Mouse (Mus musculus) colon, adult 2 months (tissue): ENCODE data around the gene Stra8. TPM values are rescaled to one million over a fixed set of nuclear protein-coding genes. Genes with fewer than 3 reads are reported as not detected.

Experiments
- polyA plus RNA-seq: library from polyadenylated mRNA; depleted of rRNA; stranded (reverse); fragments of >200 nt; gene quantifications from 2 replicates; pipeline ENCODE4 v1.2.3, GENCODE M21; 2012; rRNA removed

The Stra8 gene
- polyA plus RNA-seq = not detected in 2 replicates

DNA sequence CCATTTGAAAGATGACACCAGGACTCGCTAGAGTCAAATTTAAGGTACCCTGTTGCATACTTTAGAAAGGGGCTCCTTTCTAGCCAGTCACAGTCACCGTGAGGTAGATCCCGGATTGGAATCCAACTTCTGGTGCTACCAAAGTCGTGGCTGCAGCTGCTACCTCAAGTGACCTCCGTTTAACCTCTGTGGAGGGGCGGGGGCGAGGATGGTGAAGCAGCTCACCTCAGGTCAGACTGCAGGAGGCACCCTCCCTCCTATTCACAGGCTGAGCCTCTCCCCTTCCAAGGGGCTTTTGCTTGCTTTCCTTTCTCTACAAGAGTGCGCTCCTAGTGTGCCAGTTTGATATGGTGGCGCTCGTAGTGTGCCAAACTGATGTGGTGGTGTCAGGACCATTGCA is at the start of gene Stra8:
TSS of gene Stra8 (plus strand) at position 208 of the 400 bp plus-strand sequence.

DNA sequence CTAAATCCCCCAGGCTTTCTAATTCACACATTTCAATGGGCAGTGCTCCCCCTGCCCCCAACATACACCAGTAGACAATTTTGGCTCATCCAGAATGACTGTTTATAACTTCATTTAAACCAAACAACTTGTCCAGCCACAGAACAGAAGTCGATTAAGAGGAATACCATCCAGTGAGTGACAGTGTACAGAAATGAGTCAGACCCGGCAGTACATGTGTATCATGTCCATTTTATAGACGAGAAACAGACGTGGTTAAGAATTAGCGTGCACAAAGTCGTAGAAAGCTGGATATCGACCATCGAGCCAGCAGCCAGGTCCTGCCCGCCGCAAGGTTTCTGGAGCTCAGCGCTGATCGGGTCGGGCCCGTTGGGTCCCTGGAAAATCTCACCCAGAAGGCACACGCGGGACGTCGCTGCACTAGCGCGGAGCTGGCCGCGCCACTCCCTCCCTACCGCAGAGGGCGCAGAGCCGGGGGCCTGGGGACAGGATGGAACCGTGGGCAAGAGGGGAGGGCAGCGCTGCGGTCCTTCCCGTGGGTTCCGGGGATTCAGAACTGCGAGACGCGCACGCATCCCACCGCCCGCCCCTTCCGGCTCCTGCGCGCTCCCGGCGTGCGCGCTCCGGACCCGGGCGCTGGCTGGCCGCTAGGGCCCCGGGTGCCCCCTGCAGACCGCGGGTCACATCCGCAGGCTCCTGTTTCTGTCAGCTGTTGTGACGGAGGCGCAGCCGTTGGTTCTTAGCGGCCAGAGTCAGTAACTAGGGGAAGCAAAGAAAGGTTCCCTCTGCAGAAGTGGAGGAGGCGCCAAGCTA is 42.2 kb upstream of the Stra8 start, which contains the start of gene Cyren:
TSS of gene Cyren (minus strand) at position 552 of the 813 bp plus-strand sequence.

DNA sequence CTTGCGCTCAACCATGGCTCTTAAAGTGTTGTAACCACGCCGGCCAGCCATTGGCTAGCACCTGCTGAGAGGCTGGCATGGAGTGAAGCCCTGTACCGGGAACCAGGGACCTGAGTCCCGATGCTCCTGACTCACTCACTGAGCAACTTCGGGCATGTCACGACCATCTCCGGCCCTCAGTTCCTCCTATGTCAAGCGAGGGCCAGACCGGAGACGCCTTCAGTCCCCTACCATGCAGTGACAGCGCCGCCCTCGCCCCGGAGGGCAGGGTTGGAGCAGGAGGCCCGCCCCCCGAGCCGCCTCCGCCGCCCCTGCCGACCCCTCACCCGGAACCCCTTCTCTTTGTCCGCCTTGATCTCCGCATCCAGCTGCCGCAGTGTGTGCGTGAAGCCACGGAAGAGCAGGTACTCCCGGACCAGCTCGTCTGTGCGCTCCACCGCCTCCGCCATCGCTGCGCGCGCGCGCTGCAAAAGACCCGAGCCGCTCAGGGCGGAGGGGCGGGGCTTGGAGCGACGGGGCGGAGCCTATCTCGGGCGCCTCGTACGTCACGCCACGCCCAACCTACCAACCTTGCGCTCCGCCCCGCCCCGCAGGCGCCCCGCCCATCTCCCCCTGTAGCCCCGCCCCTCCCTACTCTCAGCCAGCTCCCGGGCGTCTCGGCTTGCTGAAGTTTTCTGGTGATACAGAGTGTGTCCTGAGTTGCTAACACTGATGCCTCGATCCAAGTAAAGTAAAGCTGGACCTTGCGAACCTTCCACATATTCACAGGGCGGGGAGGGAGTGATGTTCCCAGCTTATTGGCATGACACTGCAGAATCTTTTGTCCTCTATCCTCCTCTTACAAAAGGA is 9.4 kb upstream of the Stra8 start, which contains the start of gene Wdr91:
TSS of gene Wdr91 (minus strand) at position 506 of the 849 bp plus-strand sequence.

DNA sequence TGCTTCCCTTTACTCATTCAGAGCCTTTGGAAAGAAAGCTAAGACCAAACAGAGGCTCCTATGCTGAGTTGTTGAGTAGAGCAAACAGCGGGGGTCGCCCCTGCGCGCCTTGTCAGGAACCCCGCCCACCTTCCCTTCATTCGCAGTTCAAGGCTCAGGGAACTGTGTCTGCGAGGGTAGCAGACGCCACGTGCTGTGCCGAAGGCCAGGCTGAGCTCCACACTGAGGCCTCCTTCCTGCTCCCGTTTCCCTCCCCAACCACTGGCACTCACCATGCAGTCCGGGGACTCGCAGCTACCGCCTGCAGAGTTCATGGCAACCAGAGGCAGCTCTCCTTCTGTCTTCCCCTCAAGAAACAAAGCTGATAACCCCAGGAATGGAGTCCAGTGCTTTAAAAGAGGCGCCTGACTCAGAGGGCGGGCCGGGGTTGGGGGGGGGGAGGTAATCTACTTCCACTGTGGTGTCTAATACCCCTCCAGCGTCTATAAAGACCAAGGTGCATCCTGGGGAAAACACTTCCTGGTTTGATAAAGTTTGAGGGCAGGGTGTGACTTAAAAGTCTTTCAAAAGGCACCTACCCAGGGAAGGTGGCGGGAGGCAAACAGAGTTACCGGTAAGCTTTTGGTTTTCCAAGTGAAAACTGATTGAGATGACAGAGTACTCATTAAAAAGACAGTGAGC is 68.3 kb downstream of the Stra8 start, which contains the start of gene Slc23a4:
TSS of gene Slc23a4 (minus strand) at position 324 of the 681 bp plus-strand sequence.

Other genes starting within 250 kb of the Stra8 start
- gene Agbl3, start 139.7 kb upstream of the Stra8 start, polyA plus RNA-seq = 1.2 TPM in 2 replicates
- 27.6 and 40.1 TPM in 2 replicates for gene Tmem140, start 57.0 kb upstream of the Stra8 start, polyA plus RNA-seq
- 3.7 and 4.4 TPM in 2 replicates for gene Cyren, start 42.1 kb upstream of the Stra8 start, polyA plus RNA-seq
- 8.5 and 9.7 TPM in 2 replicates for gene Wdr91, start 9.3 kb upstream of the Stra8 start, polyA plus RNA-seq
- 8.4 and 8.5 TPM in 2 replicates for gene Slc23a4, start 68.2 kb downstream of the Stra8 start, polyA plus RNA-seq
- gene Cnot4, start 213.6 kb downstream of the Stra8 start, polyA plus RNA-seq = 5.2 and 5.7 TPM in 2 replicates